Mouse (Mus musculus) heart, postnatal 0 days (tissue): Measurements from ENCODE around the gene Gm7861.
"Not testable (repeated sequence)": the region's sequence is repeated elsewhere in the genome, so short reads cannot be mapped to it uniquely, and the experiment has no call there.

Source experiments
- CTCF ChIP-seq: IDR thresholded peaks from 2 replicates; pipeline ENCODE4 v1.5.1; 2016; ENCODE audit warnings: antibody characterized with exemption, control low read depth, low read depth
- EP300 ChIP-seq: IDR thresholded peaks from 2 replicates; pipeline ENCODE4 v1.6.1; 2016; ENCODE audit warnings: antibody characterized with exemption, low read depth

DNA sequence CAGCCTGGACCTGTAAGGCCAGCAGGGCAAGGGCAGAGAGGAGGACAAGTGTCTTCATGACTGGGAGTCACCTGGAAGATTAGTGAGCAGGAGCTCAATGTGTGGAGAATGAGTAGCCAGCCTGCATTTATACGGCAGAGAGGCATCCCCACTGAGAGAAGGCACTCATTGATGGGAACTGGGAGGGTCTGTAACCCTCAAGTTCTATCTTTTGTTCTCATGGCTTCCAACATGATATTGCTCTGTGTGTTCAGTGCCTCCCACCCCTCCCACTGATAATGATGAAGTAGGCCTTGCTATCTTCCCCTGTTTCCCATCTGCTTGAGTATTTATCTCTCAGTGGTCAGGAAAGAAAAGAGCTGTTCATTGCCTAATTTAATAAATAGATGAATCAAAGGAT is at the start of gene Gm7861:
- not testable (repeated sequence) for TF ChIP-seq CTCF, EP300
